Mouse (Mus musculus): Measurements from ENCODE around the gene Banf2. TPM values are rescaled to one million over a fixed set of nuclear protein-coding genes. Genes with fewer than 3 reads are reported as not detected.

Gene Banf2
- polyA plus RNA-seq, 1 experiment from 2014 or later = not detected

DNA sequence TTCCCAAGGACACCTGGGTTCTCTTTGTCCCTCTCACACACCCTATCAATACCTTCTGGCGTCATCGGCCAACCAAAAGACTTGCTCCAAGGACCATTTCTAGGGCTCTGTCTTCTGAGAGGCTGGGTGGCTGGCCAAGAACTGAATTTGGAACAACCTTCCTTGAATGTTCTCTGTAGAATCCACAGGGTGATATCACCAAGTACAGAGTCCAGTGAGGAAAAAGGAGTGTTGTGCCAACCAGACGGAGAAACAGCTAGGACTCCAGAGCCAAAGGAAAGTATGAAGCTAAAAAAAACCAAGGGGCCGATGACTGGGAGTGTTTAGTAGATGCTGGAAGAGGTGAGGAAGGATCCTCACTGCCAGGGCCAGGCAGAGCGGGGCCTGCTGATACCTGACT lies 74.5 kb downstream of the Banf2 start:
- H3K27ac ChIP-seq = no peak overlapping the region
- no peak for ATAC-seq (ENCODE audit: insufficient number of reproducible peaks, insufficient read depth, low FRiP score, low TSS enrichment, low read depth)
- 90% methylated on average over 5 of the region's 5 CpGs for WGBS

DNA sequence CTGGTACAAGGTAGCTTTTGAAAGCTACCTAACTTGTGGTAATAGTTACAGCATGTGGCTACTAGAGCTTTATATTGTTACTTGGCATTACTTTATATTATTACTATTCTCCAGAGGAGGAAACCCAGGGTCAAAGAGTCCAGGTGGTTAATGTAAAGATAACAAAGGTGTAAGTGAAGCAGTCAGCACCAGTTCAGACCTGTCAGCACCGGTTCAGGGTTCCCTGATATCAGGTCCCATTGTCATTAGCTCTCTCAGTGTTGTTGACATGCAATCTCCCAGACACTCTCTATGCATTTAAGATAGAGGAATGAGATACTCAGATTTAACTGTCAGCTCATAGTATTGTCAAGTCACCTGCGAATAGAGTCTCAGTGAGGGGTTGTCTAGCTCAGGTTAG lies 75.0 kb downstream of the Banf2 start:
- Histone ChIP-seq H3K9me3 (no peaks in the 10 kb centered on the region), H3K4me2 (no peak overlapping the region), H3K4me3 (replicated peaks) (no peak overlapping the region), H3K36me3 (no peaks in the 10 kb centered on the region), H3K27me3 (no peaks in the 10 kb centered on the region), H3K4me1 (replicated peaks) (no peaks in the 10 kb centered on the region), H3K9ac (replicated peaks) (no peak overlapping the region), H3K27ac (no peak overlapping the region)
- WGBS = 82% methylated on average over 2 of the region's 2 CpGs
- no peak for ATAC-seq (ENCODE audit: insufficient number of reproducible peaks, insufficient read depth, low FRiP score, low TSS enrichment, low read depth)

More for the DNA sequence above, 74.5 kb downstream of the Banf2 start:
- Histone ChIP-seq H3K4me1 (replicated peaks) (no peaks in the 10 kb centered on the region), H3K4me2 (no peak overlapping the region), H3K27me3 (no peaks in the 10 kb centered on the region), H3K4me3 (replicated peaks) (no peak overlapping the region), H3K9ac (replicated peaks) (no peak overlapping the region), H3K36me3 (no peaks in the 10 kb centered on the region), H3K9me3 (no peaks in the 10 kb centered on the region)

DNA sequence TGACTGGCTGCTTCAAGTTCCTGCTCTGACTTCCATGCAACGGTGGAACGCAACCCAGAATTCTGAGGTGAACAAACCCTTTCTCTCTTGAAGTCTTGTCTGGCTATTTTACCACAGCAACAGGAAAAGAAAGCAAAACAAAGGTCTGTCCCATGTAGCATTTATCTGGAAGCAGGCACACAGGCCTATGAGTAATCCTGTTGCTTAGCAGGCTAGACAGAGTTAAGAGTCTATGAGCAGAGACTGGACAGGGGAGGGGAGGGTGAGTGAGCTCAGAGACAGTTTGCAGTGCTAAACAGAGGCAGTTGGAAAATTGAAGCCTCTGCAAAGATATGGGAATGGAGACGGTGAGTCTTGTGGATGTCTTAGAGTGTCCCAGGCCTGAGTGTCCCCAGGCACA lies 75.5 kb downstream of the Banf2 start:
- 83% methylated on average over 3 of the region's 3 CpGs for WGBS
- H3K4me3 ChIP-seq (replicated peaks) = no peak overlapping the region
- H3K9ac ChIP-seq (replicated peaks) = no peak overlapping the region
- no peak for ATAC-seq (ENCODE audit: insufficient number of reproducible peaks, insufficient read depth, low FRiP score, low TSS enrichment, low read depth)
- no peaks in the 10 kb centered on the region for H3K4me1 ChIP-seq (replicated peaks)
- no peaks in the 10 kb centered on the region for H3K27me3 ChIP-seq
- H3K36me3 ChIP-seq = no peaks in the 10 kb centered on the region
- H3K27ac ChIP-seq = no peak overlapping the region
- H3K9me3 ChIP-seq = no peaks in the 10 kb centered on the region
- no peak overlapping the region for H3K4me2 ChIP-seq

DNA sequence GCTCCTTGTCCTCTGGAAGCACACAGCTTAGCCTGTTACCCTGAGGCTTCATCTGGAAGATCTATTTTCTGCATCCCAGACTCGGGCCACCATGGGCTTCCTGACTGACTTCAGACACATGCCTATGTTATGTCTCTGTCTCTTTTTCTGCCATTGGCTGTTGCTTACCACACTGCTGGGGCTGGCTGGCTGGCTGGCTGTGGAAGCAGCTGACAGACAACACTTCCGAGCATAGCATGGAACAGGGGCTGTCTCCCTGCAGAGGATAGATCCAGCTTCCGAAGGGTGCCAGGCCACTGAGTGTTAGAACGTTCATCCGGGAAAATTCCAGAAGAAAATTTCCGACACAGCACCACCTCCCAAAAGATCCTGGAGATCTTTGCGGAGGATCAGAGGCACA lies 79.1 kb downstream of the Banf2 start:
- Histone ChIP-seq H3K9ac (replicated peaks) (no peak overlapping the region), H3K9me3 (no peaks in the 10 kb centered on the region), H3K36me3 (no peaks in the 10 kb centered on the region), H3K27ac (no peak overlapping the region), H3K4me1 (replicated peaks) (no peaks in the 10 kb centered on the region), H3K4me3 (replicated peaks) (no peak overlapping the region), H3K27me3 (no peaks in the 10 kb centered on the region), H3K4me2 (no peak overlapping the region)
- WGBS = 77% methylated on average over 7 of the region's 7 CpGs
- ATAC-seq (ENCODE audit: insufficient number of reproducible peaks, insufficient read depth, low FRiP score, low TSS enrichment, low read depth) = no peak

DNA sequence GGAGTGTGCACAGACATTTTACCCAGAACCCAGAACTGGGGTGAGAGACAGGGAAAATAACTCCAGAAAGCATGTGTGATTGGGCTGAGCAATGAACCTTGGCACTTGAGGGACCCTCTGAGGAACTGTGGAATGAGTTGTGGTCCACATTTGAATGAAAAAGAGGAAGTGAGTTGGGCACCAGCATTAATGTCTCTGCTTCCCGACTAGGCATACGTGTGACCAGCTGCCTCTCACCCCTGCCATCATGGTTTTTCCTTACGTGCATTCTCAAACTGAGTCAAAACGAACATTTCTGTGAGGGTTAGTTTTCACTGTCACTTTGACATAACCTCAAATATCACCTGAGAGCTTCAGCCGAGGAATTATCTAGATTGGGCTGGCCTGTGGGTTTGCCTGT lies 79.8 kb downstream of the Banf2 start:
- Histone ChIP-seq H3K36me3 (no peaks in the 10 kb centered on the region), H3K4me3 (replicated peaks) (no peak overlapping the region), H3K9me3 (no peaks in the 10 kb centered on the region), H3K27ac (no peak overlapping the region), H3K4me1 (replicated peaks) (no peaks in the 10 kb centered on the region), H3K9ac (replicated peaks) (no peak overlapping the region), H3K4me2 (no peak overlapping the region), H3K27me3 (no peaks in the 10 kb centered on the region)
- no peak for ATAC-seq (ENCODE audit: insufficient number of reproducible peaks, insufficient read depth, low FRiP score, low TSS enrichment, low read depth)
- WGBS = 82% methylated on average over 5 of the region's 5 CpGs

DNA sequence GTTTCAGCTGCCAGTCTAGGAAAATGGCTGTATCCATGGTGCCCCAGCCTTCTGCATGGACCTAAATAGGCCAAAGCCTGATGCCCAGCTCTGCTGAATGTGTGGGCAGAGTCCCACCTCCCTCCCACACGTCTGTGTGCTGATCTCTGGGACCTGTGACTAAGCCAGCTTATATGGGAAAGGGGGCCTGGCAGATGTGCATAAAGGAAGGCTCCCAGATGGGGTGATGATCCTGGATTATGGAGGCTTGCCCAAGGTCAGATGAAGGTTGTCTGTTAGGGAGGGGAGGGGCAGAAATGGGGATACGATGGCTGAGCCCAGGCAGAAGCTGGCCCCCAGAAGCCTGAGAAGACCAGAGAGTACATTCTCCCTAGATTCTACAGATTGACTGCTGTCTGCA lies 85.2 kb downstream of the Banf2 start:
- Histone ChIP-seq H3K4me3 (replicated peaks) (no peak overlapping the region), H3K27me3 (no peaks in the 10 kb centered on the region), H3K4me1 (replicated peaks) (peaks cover 4% of the 10 kb centered on the region), H3K4me2 (no peak overlapping the region), H3K9ac (replicated peaks) (no peak overlapping the region), H3K9me3 (no peaks in the 10 kb centered on the region), H3K27ac (no peak overlapping the region), H3K36me3 (no peaks in the 10 kb centered on the region)
- WGBS = 86% methylated on average over 2 of the region's 2 CpGs
- ATAC-seq (ENCODE audit: insufficient number of reproducible peaks, insufficient read depth, low FRiP score, low TSS enrichment, low read depth) = no peak

DNA sequence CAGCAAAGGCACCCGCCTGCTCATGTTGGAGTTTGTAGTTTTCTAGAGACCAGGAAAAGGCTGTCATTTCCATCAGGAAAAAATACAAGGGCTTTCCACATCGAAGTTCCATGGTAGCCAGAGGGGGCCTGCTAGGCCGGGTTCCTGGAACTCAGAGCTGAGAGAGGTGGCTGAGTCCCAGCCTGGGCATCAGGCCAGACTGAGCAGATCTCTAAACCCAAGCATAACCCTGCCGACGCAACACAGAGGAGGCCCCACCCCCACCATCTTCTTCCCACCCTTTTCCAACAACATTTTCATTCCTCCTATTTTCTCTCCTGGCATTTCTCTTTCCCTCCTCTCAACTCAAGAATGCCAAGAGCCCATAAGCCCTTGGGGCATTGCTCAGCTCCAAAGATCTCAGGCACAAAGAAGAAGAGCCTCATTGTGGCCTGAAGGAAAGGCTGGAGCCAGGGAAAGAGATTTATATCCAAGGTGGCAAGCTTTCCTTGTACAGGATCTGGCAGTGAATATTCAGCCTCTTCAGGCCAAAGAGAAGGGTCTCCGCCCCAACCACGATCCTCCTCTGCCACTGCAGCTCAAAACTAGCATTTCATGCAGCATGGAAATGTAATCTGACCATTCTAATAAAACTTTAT lies 87.4 kb downstream of the Banf2 start:
- Histone ChIP-seq H3K4me3 (replicated peaks) (no peak overlapping the region), H3K36me3 (no peaks in the 10 kb centered on the region), H3K27ac (no peak overlapping the region), H3K4me2 (no peak overlapping the region), H3K4me1 (replicated peaks) (peaks cover 12% of the 10 kb centered on the region), H3K27me3 (no peaks in the 10 kb centered on the region), H3K9me3 (no peaks in the 10 kb centered on the region), H3K9ac (replicated peaks) (no peak overlapping the region)
- ATAC-seq (ENCODE audit: insufficient number of reproducible peaks, insufficient read depth, low FRiP score, low TSS enrichment, low read depth) = no peak
- WGBS = 84% methylated on average over 7 of the region's 7 CpGs

DNA sequence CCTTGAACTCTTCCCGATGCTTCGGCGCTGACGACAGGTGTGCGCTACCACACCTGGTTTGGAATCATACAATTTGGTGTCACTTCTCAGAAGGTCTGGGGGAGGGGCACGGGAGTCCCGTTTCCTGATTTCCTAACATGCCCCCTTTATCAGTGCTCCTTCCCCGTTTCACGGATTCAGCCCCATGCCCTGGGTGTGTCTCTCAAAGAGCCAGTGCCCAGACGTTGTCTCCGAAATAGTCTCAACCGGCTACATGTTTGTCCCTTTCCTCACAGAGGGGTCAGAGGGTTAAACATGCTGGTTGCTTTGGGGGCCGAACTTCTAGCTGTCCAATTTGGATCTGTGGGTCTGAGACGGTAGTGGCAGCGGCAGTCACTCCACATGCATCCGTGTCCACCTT lies 89.2 kb downstream of the Banf2 start:
- Histone ChIP-seq H3K9me3 (no peaks in the 10 kb centered on the region), H3K4me1 (replicated peaks) (peaks cover 12% of the 10 kb centered on the region), H3K4me2 (no peak overlapping the region), H3K4me3 (replicated peaks) (no peak overlapping the region), H3K36me3 (no peaks in the 10 kb centered on the region), H3K27me3 (no peaks in the 10 kb centered on the region), H3K9ac (replicated peaks) (no peak overlapping the region), H3K27ac (no peak overlapping the region)
- ATAC-seq (ENCODE audit: insufficient number of reproducible peaks, insufficient read depth, low FRiP score, low TSS enrichment, low read depth) = no peak
- 91% methylated on average over 16 of the region's 16 CpGs for WGBS

Other genes starting within 250 kb of the Banf2 start
- 1.4 and 1.8 TPM in 2 replicates for gene Bfsp1, start 169.9 kb upstream of the Banf2 start, polyA plus RNA-seq (2016; fragmentation: Nextera tagmentation; extraction: Ambion mirVana)
- 305 and 312 TPM in 2 replicates for gene Dstn, start 117.7 kb upstream of the Banf2 start, polyA plus RNA-seq (2016; fragmentation: Nextera tagmentation; extraction: Ambion mirVana)
- 78.8 and 80.3 TPM in 2 replicates for gene Rrbp1, start 21.8 kb upstream of the Banf2 start, polyA plus RNA-seq (2016; fragmentation: Nextera tagmentation; extraction: Ambion mirVana)
- 20.3 and 21.7 TPM in 2 replicates for gene Mgme1, start 237.6 kb downstream of the Banf2 start, polyA plus RNA-seq (2016; fragmentation: Nextera tagmentation; extraction: Ambion mirVana)
- 139 and 145 TPM in 2 replicates for gene Snx5, start 237.8 kb downstream of the Banf2 start, polyA plus RNA-seq (2016; fragmentation: Nextera tagmentation; extraction: Ambion mirVana)

Measured in limb, embryonic 12.5 days (tissue).